Mouse (Mus musculus): ENCODE measurements around the gene Cnn2.
A peak's percentile ranks its signal among the peaks of the same experiment; 100 is the strongest.

Gene Cnn2

GRCm38 (mm10) chr10:80017771-80018170 lies 29.4 kb downstream of the Cnn2 start:
- DNase-seq (ENCODE audit: low spot score in 2 of 2), result peak in 1 of 2 experiments; percentile 47

- DNase-seq (ENCODE audit: low spot score in 2 of 2), result peak; percentile 78 to 83
Observed at GRCm38 (mm10) chr10:80018739-80019297, 30.4 kb downstream of the Cnn2 start.

- no peak for DNase-seq (ENCODE audit: low spot score in 2 of 2)
Observed at GRCm38 (mm10) chr10:80019471-80020131, 31.2 kb downstream of the Cnn2 start.

GRCm38 (mm10) chr10:80020191-80020590 lies 31.8 kb downstream of the Cnn2 start:
- no peak for DNase-seq (ENCODE audit: low spot score in 2 of 2)

GRCm38 (mm10) chr10:80020603-80021319 lies 32.4 kb downstream of the Cnn2 start:
- DNase-seq (ENCODE audit: low spot score in 2 of 2), result no peak

GRCm38 (mm10) chr10:80021320-80021641 lies 32.9 kb downstream of the Cnn2 start:
- no peak for DNase-seq (ENCODE audit: low spot score in 2 of 2)

- DNase-seq (ENCODE audit: low spot score in 2 of 2), result no peak
Observed at GRCm38 (mm10) chr10:80022164-80022563, 33.8 kb downstream of the Cnn2 start.

GRCm38 (mm10) chr10:80022806-80023205 lies 34.4 kb downstream of the Cnn2 start:
- DNase-seq (ENCODE audit: low spot score in 2 of 2), result no peak

GRCm38 (mm10) chr10:80023758-80024157 lies 35.4 kb downstream of the Cnn2 start:
- no peak for DNase-seq (ENCODE audit: low spot score in 2 of 2)

- DNase-seq (ENCODE audit: low spot score in 2 of 2), result peak; percentile 90
Observed at GRCm38 (mm10) chr10:80024229-80025043, 36.1 kb downstream of the Cnn2 start.

GRCm38 (mm10) chr10:80025044-80025347 lies 36.6 kb downstream of the Cnn2 start:
- DNase-seq (ENCODE audit: low spot score in 2 of 2), result no peak

GRCm38 (mm10) chr10:80025463-80025862 lies 37.1 kb downstream of the Cnn2 start:
- DNase-seq (ENCODE audit: low spot score in 2 of 2), result no peak

GRCm38 (mm10) chr10:80025889-80026288 lies 37.5 kb downstream of the Cnn2 start:
- no peak for DNase-seq (ENCODE audit: low spot score in 2 of 2)

- no peak for DNase-seq (ENCODE audit: low spot score in 2 of 2)
Observed at GRCm38 (mm10) chr10:80027681-80028520, 39.5 kb downstream of the Cnn2 start.

GRCm38 (mm10) chr10:80028521-80028846 lies 40.1 kb downstream of the Cnn2 start:
- no peak for DNase-seq (ENCODE audit: low spot score in 2 of 2)

GRCm38 (mm10) chr10:80030191-80030590 lies 41.8 kb downstream of the Cnn2 start:
- no peak for DNase-seq (ENCODE audit: low spot score in 2 of 2)

GRCm38 (mm10) chr10:80030736-80031135 lies 42.4 kb downstream of the Cnn2 start:
- no peak for DNase-seq (ENCODE audit: low spot score in 2 of 2)

- peak; percentile 91 to 93 for DNase-seq (ENCODE audit: low spot score in 2 of 2)
Observed at GRCm38 (mm10) chr10:80032799-80033480, 44.6 kb downstream of the Cnn2 start.

- peak; percentile 61 to 69 for DNase-seq (ENCODE audit: low spot score in 2 of 2)
Observed at GRCm38 (mm10) chr10:80033511-80034391, 45.4 kb downstream of the Cnn2 start.

GRCm38 (mm10) chr10:80035148-80035547 lies 46.8 kb downstream of the Cnn2 start:
- no peak for DNase-seq (ENCODE audit: low spot score in 2 of 2)
